Mouse (Mus musculus) intestine, embryonic 14.5 days (tissue): ENCODE data around the gene Mgat1. TPM values are rescaled to one million over a fixed set of nuclear protein-coding genes. Genes with fewer than 3 reads are reported as not detected.
A peak's percentile ranks its signal among the peaks of the same experiment; 100 is the strongest.

Experiments used
- ATAC-seq: fragments of 200-750 bp; cut with Nextera tagmentation; replicated peaks from 2 replicates; pipeline ENCODE4 v1.8.0; 2017; ENCODE audit warnings: low read depth, moderate number of reproducible peaks, moderate TSS enrichment, moderate library complexity; ENCODE audit not compliant: low FRiP score, low TSS enrichment
- DNase-seq: peaks from one replicate; pipeline ENCODE4 v3.0.0-alpha.2; 2018; ENCODE audit warnings: low spot score
- H3K27ac ChIP-seq: fragments of 300-500 bp; sonication (generic); 2 replicates; pipeline ENCODE4 v1.5.1; 2014; ENCODE audit warnings: low read depth, mild to moderate bottlenecking, control low read depth
- H3K27me3 ChIP-seq: fragments of 300-500 bp; sonication (generic); replicated peaks from 2 replicates; pipeline ENCODE4 v1.6.1; 2014; ENCODE audit warnings: low read length, control low read depth; ENCODE audit not compliant: control insufficient read depth, insufficient read depth
- H3K36me3 ChIP-seq: fragments of 300-500 bp; sonication (generic); 2 replicates; pipeline ENCODE4 v1.6.1; 2014; ENCODE audit warnings: low read length, control low read depth; ENCODE audit not compliant: control insufficient read depth, insufficient read depth
- H3K4me1 ChIP-seq: fragments of 300-500 bp; sonication (generic); replicated peaks from 2 replicates; pipeline ENCODE4 v1.6.1; 2014; ENCODE audit warnings: low read length, control low read depth, mixed read lengths; ENCODE audit not compliant: control insufficient read depth, insufficient read depth
- H3K4me2 ChIP-seq: fragments of 300-500 bp; sonication (generic); 2 replicates; pipeline ENCODE4 v1.6.1; 2014; ENCODE audit warnings: low read length
- H3K4me3 ChIP-seq: fragments of 300-500 bp; sonication (generic); 2 replicates; pipeline ENCODE4 v1.5.1; 2014; ENCODE audit warnings: low read depth, low read length, control low read depth, mixed read lengths
- H3K9ac ChIP-seq: fragments of 300-500 bp; sonication (generic); 2 replicates; pipeline ENCODE4 v1.6.1; 2014; ENCODE audit warnings: mild to moderate bottlenecking, low read length
- H3K9me3 ChIP-seq: fragments of 300-500 bp; sonication (generic); 2 replicates; pipeline ENCODE4 v1.6.1; 2016; ENCODE audit warnings: low read length, control low read depth; ENCODE audit not compliant: control insufficient read depth
- WGBS: fragments of 180-500 bp; shearing (Covaris S2); extraction: QIAGEN DNeasy Blood & Tissue Kit; methylation state at CpG from one replicate; pipeline ENCODE4 v1.1.7; 2014; 5-methylcytosine and 5-hydroxymethylcytosine counted together
- polyA plus RNA-seq: library from polyadenylated mRNA; unstranded; fragments of >200 nt; fragmentation: Nextera tagmentation; extraction: Ambion mirVana; gene quantifications from 2 replicates; pipeline ENCODE4 v1.2.1, GENCODE M21; 2014

The Mgat1 gene
- polyA plus RNA-seq, 1 experiment from 2014 or later: 52.9 TPM

DNA sequence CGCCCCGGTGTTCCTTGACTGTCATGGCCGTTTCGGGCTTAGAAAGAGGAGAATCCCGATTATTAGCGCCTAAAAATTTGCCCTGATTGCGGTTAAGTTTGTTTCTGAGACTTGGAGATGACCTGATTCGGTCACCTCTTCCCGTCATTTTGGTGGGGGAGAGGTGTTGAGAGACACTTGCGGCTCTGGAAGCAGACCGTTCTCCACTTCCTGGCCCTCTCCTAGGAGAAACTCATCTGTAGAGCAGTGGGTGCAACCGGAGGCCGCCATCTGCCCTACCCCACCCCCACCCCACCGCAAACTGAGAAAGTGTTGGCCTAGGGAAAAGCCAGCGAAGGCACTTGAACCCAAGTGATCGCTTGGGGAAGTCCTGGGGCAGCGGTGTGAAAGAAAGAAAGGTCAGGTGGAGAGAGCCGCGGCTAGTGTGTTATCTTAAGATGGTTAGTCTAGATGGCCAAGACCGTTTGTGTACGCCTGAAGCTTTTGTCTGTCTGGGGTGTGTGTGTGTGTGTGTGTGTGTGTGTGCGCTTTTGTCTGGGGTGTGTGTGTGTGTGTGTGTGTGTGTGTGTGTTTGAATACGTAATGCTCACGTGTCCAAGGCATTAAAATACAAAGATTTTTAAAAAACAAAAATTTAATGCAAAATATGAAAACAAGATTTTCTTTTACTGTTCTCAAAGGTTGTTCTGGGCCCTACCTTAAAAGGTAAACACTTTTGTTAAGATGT is 40.1 kb upstream of the Mgat1 start:
- H3K27ac ChIP-seq: peak overlapping the region; percentile 100
- H3K4me3 ChIP-seq: peak overlapping the region; percentile 94
- H3K4me1 ChIP-seq: peaks cover 8% of the 10 kb centered on the region; the same call in 1 of the 2 replicates
- 0% methylated on average over 24 of the region's 24 CpGs for WGBS
- H3K36me3 ChIP-seq: peaks cover 16% of the 10 kb centered on the region
- H3K27me3 ChIP-seq: no peaks in the 10 kb centered on the region
- ATAC-seq (peak; percentile 75), DNase-seq (no peak)
- no peaks in the 10 kb centered on the region for H3K9me3 ChIP-seq
- peak overlapping the region; percentile 99 for H3K9ac ChIP-seq
- peak overlapping the region; percentile 84 for H3K4me2 ChIP-seq

- peaks cover 16% of the 10 kb centered on the region for H3K36me3 ChIP-seq
- no peak for ATAC-seq
- H3K4me1 ChIP-seq: peaks cover 8% of the 10 kb centered on the region; the same call in 1 of the 2 replicates
- H3K9me3 ChIP-seq: no peaks in the 10 kb centered on the region
- H3K4me2 ChIP-seq: peak overlapping the region; percentile 84
- no peak overlapping the region for H3K9ac ChIP-seq
- no peak overlapping the region for H3K27ac ChIP-seq
- WGBS: 85% methylated on average over 6 of the region's 6 CpGs
- no peaks in the 10 kb centered on the region for H3K27me3 ChIP-seq
- H3K4me3 ChIP-seq: peak overlapping the region; percentile 94; the same call in 1 of the 2 replicates
- no peak for DNase-seq
These were observed 38.9 kb upstream of the Mgat1 start for GRCm38 (mm10) chr11:49205080-49205590.

DNA sequence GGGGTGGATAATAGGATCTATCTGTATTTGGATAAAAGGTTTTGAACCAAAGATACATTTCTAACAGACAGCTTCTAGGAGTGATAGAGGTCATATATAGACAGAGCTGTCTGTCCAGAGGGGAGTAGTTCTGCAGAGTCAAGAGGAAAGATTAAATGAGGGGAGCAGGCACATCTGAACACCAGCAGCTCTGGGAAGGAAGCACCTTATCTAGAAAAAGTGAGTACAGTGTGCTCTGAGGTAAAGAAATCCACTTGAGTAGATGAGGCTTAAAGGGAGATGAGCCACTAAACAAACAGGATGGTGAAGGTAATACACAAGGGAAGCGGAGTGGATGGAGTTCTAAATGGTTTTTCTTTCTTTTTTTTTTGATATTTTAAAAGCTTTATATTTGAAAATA is 36.5 kb upstream of the Mgat1 start:
- ATAC-seq (no peak), DNase-seq (no peak)
- peaks cover 16% of the 10 kb centered on the region for H3K36me3 ChIP-seq
- no peak overlapping the region for H3K4me3 ChIP-seq
- WGBS: 91% methylated on average over 1 of the region's 1 CpGs
- H3K4me1 ChIP-seq: peaks cover 8% of the 10 kb centered on the region; the same call in 1 of the 2 replicates
- H3K4me2 ChIP-seq: no peak overlapping the region
- H3K27ac ChIP-seq: no peak overlapping the region
- no peaks in the 10 kb centered on the region for H3K9me3 ChIP-seq
- H3K27me3 ChIP-seq: no peaks in the 10 kb centered on the region
- H3K9ac ChIP-seq: no peak overlapping the region

DNA sequence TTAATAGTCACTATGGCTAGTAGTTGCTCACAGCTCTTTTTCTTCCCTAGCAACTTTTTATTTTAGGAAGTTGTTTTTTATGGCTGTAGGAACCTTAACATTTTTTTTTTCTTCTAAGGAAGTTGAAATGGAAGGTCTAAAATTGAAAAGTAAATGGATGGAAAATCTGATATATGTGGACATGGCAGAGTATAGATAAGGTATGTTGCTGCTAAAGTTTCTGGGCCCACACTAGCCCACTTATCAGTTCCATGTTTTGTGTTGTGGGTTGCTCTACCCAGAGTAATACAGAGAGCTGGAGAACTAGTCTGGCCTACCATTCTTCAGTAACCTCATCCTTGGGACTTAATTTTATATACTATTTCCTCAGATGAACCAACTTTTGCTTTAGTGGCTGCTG is 31.4 kb upstream of the Mgat1 start:
- Histone ChIP-seq H3K27me3 (no peaks in the 10 kb centered on the region), H3K9me3 (no peaks in the 10 kb centered on the region), H3K36me3 (peaks cover 52% of the 10 kb centered on the region), H3K4me1 (no peaks in the 10 kb centered on the region), H3K4me2 (no peak overlapping the region), H3K27ac (no peak overlapping the region), H3K9ac (no peak overlapping the region), H3K4me3 (no peak overlapping the region)
- ATAC-seq (no peak), DNase-seq (no peak)

- Histone ChIP-seq H3K4me3 (no peak overlapping the region), H3K9ac (no peak overlapping the region), H3K4me1 (no peaks in the 10 kb centered on the region), H3K9me3 (no peaks in the 10 kb centered on the region), H3K36me3 (peaks cover 52% of the 10 kb centered on the region), H3K27ac (no peak overlapping the region), H3K27me3 (no peaks in the 10 kb centered on the region), H3K4me2 (no peak overlapping the region)
- ATAC-seq (no peak), DNase-seq (no peak)
- WGBS: 100% methylated on average over 1 of the region's 1 CpGs
These were observed 30.5 kb upstream of the Mgat1 start for GRCm38 (mm10) chr11:49213505-49213904.

DNA sequence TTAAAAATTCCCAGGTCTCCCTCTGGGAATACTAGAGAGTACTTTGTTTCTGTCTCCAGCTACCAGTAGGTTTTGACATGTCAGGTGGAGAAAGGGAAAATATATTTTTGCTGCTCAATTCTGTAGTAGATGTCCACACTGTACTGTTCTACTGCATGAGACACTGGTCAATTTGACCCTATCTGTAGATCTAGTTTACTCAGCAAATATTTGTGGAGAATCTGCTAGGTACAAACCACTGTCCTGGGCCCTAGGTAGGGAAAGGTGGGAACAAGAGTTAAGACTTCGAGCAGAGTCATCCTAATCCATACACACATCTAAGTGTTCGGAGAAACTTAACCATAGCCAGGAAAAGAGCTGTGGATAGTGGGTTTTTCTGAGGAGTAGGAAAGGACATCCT is 24.7 kb upstream of the Mgat1 start:
- no peak overlapping the region for H3K4me2 ChIP-seq
- no peaks in the 10 kb centered on the region for H3K9me3 ChIP-seq
- no peak overlapping the region for H3K4me3 ChIP-seq
- ATAC-seq (no peak), DNase-seq (no peak)
- no peak overlapping the region for H3K9ac ChIP-seq
- no peak overlapping the region for H3K27ac ChIP-seq
- H3K27me3 ChIP-seq: no peaks in the 10 kb centered on the region
- no peaks in the 10 kb centered on the region for H3K4me1 ChIP-seq
- 92% methylated on average over 2 of the region's 2 CpGs for WGBS
- peaks cover 35% of the 10 kb centered on the region for H3K36me3 ChIP-seq

- H3K27ac ChIP-seq: no peak overlapping the region
- H3K27me3 ChIP-seq: no peaks in the 10 kb centered on the region
- no peak overlapping the region for H3K4me3 ChIP-seq
- no peak for DNase-seq
- H3K4me2 ChIP-seq: no peak overlapping the region
- ATAC-seq: no peak
- H3K9me3 ChIP-seq: no peaks in the 10 kb centered on the region
- 74% methylated on average over 1 of the region's 1 CpGs for WGBS
- no peaks in the 10 kb centered on the region for H3K36me3 ChIP-seq
- H3K4me1 ChIP-seq: no peaks in the 10 kb centered on the region
- H3K9ac ChIP-seq: no peak overlapping the region
These were observed 19.5 kb upstream of the Mgat1 start for GRCm38 (mm10) chr11:49224455-49224854.

- Histone ChIP-seq H3K36me3 (no peaks in the 10 kb centered on the region), H3K27ac (no peak overlapping the region), H3K4me2 (no peak overlapping the region), H3K9ac (no peak overlapping the region), H3K27me3 (no peaks in the 10 kb centered on the region), H3K9me3 (no peaks in the 10 kb centered on the region), H3K4me1 (no peaks in the 10 kb centered on the region), H3K4me3 (no peak overlapping the region)
- DNase-seq (no peak), ATAC-seq (no peak)
- 85% methylated on average over 3 of the region's 3 CpGs for WGBS
These were observed 11.2 kb upstream of the Mgat1 start for GRCm38 (mm10) chr11:49232781-49233180.
